Mouse (Mus musculus): ENCODE measurements around the gene Wnk2. TPM values are rescaled to one million over a fixed set of nuclear protein-coding genes. Genes with fewer than 3 reads are reported as not detected.
A peak's percentile ranks its signal among the peaks of the same experiment; 100 is the strongest.

The Wnk2 gene
- polyA plus RNA-seq, 1 experiment from 2014 or later = 0.36 TPM

GRCm38 (mm10) chr13:49028757-49029539 is 118.9 kb downstream of the Wnk2 start:
- Histone ChIP-seq H3K4me2 (replicated peaks; ENCODE audit: low read depth, low read length) (no peak overlapping the region), H3K4me1 (ENCODE audit: insufficient read depth, low read depth, low read length) (peaks cover 4% of the 10 kb centered on the region; the same call in 1 of the 2 replicates), H3K4me3 (ENCODE audit: low read depth, low read length) (no peak overlapping the region), H3K9me3 (ENCODE audit: low read length) (no peaks in the 10 kb centered on the region), H3K27me3 (replicated peaks; ENCODE audit: insufficient read depth, low read length) (no peaks in the 10 kb centered on the region), H3K27ac (ENCODE audit: low read length) (no peak overlapping the region), H3K36me3 (ENCODE audit: insufficient read depth, low read length) (no peaks in the 10 kb centered on the region), H3K9ac (replicated peaks; ENCODE audit: low read depth) (no peak overlapping the region)
- ATAC-seq = no peak
- TF ChIP-seq EP300 (IDR thresholded peaks at IDR 0.05) (no peak), CTCF (IDR thresholded peaks at IDR 0.05) (no peak)
- WGBS = 62% methylated on average over 8 of the region's 8 CpGs
- no peak for DNase-seq (ENCODE audit: low spot score)

GRCm38 (mm10) chr13:49027057-49027456 is 120.8 kb downstream of the Wnk2 start:
- H3K9me3 ChIP-seq (ENCODE audit: low read length) = no peaks in the 10 kb centered on the region
- no peak overlapping the region for H3K4me2 ChIP-seq (replicated peaks; ENCODE audit: low read depth, low read length)
- DNase-seq (ENCODE audit: low spot score) (no peak), ATAC-seq (no peak)
- no peak overlapping the region for H3K4me3 ChIP-seq (ENCODE audit: low read depth, low read length)
- H3K27me3 ChIP-seq (replicated peaks; ENCODE audit: insufficient read depth, low read length) = no peaks in the 10 kb centered on the region
- no peaks in the 10 kb centered on the region for H3K36me3 ChIP-seq (ENCODE audit: insufficient read depth, low read length)
- H3K27ac ChIP-seq (ENCODE audit: low read length) = no peak overlapping the region
- H3K4me1 ChIP-seq (ENCODE audit: insufficient read depth, low read depth, low read length) = peaks cover 4% of the 10 kb centered on the region; the same call in 1 of the 2 replicates
- 79% methylated on average over 8 of the region's 8 CpGs for WGBS
- TF ChIP-seq EP300 (IDR thresholded peaks at IDR 0.05) (no peak), CTCF (IDR thresholded peaks at IDR 0.05) (no peak)
- no peak overlapping the region for H3K9ac ChIP-seq (replicated peaks; ENCODE audit: low read depth)

DNA sequence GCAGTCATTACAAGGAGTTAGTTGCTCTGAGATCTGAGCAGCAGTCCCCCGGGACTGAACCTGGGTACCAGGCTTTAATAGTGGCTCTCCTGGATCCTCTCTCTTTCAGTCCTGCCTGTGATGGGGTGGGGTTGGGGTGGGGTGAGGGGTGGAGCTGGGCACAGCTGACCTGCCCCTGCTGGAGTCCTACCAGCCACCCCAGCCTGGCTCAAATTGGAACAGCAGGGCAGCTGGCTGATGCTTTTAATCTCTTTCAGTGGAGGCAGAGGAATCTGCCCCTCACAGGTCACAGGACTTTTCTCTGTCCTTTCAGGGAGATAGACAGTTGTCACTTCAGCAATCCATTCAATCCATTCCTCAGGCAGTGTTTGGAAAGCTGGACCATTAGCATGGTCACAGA is 122.3 kb downstream of the Wnk2 start:
- Histone ChIP-seq H3K4me2 (replicated peaks; ENCODE audit: low read depth, low read length) (no peak overlapping the region), H3K27me3 (replicated peaks; ENCODE audit: insufficient read depth, low read length) (no peaks in the 10 kb centered on the region), H3K4me1 (ENCODE audit: insufficient read depth, low read depth, low read length) (peaks cover 4% of the 10 kb centered on the region; the same call in 1 of the 2 replicates), H3K4me3 (ENCODE audit: low read depth, low read length) (no peak overlapping the region), H3K9ac (replicated peaks; ENCODE audit: low read depth) (no peak overlapping the region), H3K27ac (ENCODE audit: low read length) (no peak overlapping the region), H3K36me3 (ENCODE audit: insufficient read depth, low read length) (no peaks in the 10 kb centered on the region), H3K9me3 (ENCODE audit: low read length) (no peaks in the 10 kb centered on the region)
- 6% methylated on average over 1 of the region's 1 CpGs for WGBS
- no peak for TF ChIP-seq EP300 (IDR thresholded peaks at IDR 0.05)
- TF ChIP-seq CTCF (IDR thresholded peaks at IDR 0.05) = no peak
- ATAC-seq (no peak), DNase-seq (ENCODE audit: low spot score) (no peak)

DNA sequence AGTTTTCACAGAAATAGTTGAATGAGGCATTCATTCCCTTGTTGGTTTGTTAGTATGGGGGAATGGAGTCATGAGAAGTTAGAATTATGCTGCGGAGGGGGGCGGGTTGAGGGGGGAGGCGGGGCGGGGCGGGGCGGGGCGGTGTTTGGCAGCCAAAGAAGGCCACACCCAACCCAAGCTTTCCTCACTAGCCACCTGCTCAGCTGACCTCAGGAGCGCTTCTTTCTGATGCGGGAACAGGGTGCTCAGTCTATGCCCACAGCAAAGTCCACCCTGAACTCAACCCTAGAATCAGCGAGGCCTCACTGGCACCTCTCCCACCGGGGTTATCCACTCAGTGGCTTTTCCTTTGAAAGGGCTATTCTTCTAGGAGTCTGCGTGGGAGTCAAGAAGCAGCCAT is 123.1 kb downstream of the Wnk2 start:
- TF ChIP-seq EP300 (IDR thresholded peaks at IDR 0.05) = no peak
- no peak for TF ChIP-seq CTCF (IDR thresholded peaks at IDR 0.05)
- 7% methylated on average over 12 of the region's 12 CpGs for WGBS
- Histone ChIP-seq H3K9ac (replicated peaks; ENCODE audit: low read depth) (no peak overlapping the region), H3K27ac (ENCODE audit: low read length) (no peak overlapping the region), H3K9me3 (ENCODE audit: low read length) (no peaks in the 10 kb centered on the region), H3K4me1 (ENCODE audit: insufficient read depth, low read depth, low read length) (peaks cover 4% of the 10 kb centered on the region; the same call in 1 of the 2 replicates), H3K36me3 (ENCODE audit: insufficient read depth, low read length) (no peaks in the 10 kb centered on the region), H3K4me3 (ENCODE audit: low read depth, low read length) (no peak overlapping the region), H3K27me3 (replicated peaks; ENCODE audit: insufficient read depth, low read length) (no peaks in the 10 kb centered on the region), H3K4me2 (replicated peaks; ENCODE audit: low read depth, low read length) (0 out of 2 replicates have a peak overlapping the region, but pooled peaks have one; percentile 19)
- ATAC-seq = peak; percentile 37; the same call in 1 of the 2 replicates
- peak; percentile 44 for DNase-seq (ENCODE audit: low spot score)

DNA sequence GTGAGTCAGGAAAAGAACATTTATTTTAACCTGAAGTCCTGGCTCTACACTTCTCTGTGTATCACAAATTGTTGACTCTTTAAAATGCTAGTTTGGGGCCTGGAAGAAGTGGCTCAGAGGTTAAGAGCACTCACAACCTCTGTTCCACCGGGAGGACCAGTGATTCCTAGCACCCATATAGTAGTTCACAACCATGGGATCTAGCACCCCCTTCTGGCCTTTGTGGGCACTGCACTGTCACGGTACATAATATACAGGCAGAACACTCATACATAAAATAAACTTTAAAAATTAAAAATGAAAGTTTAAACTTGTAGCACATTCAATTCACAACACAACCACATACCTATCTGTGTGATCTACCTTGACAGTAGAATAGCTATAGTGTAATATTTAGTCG is 126.1 kb downstream of the Wnk2 start:
- Histone ChIP-seq H3K27ac (ENCODE audit: low read length) (no peak overlapping the region), H3K4me3 (ENCODE audit: low read depth, low read length) (no peak overlapping the region), H3K9ac (replicated peaks; ENCODE audit: low read depth) (no peak overlapping the region), H3K27me3 (replicated peaks; ENCODE audit: insufficient read depth, low read length) (no peaks in the 10 kb centered on the region), H3K4me2 (replicated peaks; ENCODE audit: low read depth, low read length) (no peak overlapping the region), H3K36me3 (ENCODE audit: insufficient read depth, low read length) (no peaks in the 10 kb centered on the region), H3K4me1 (ENCODE audit: insufficient read depth, low read depth, low read length) (peaks cover 4% of the 10 kb centered on the region; the same call in 1 of the 2 replicates), H3K9me3 (ENCODE audit: low read length) (no peaks in the 10 kb centered on the region)
- ATAC-seq (no peak), DNase-seq (ENCODE audit: low spot score) (no peak)
- TF ChIP-seq EP300 (IDR thresholded peaks at IDR 0.05) (no peak), CTCF (IDR thresholded peaks at IDR 0.05) (peak; percentile 65)
- 55% methylated on average over 3 of the region's 3 CpGs for WGBS

DNA sequence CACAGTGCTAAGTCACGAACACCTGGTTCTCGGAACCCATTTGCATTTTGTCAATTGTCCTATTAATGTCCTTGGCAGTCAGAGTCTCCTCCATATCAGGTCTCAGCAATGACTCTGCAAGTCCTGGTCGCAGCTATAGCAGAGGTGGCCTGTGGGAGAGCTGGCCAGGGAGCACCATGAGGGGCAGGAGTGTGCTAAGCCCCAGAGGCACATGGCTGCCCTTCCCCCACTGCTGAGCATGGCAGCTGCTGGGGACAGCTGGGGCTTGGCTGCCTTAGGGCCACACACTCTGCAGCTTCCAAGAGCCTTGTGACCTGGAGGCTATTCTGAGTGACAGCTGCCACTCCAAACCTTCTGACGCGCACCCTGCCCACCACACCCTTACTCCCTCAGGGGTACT is 127.7 kb downstream of the Wnk2 start:
- Histone ChIP-seq H3K4me3 (ENCODE audit: low read depth, low read length) (no peak overlapping the region), H3K9me3 (ENCODE audit: low read length) (no peaks in the 10 kb centered on the region), H3K9ac (replicated peaks; ENCODE audit: low read depth) (no peak overlapping the region), H3K36me3 (ENCODE audit: insufficient read depth, low read length) (no peaks in the 10 kb centered on the region), H3K4me1 (ENCODE audit: insufficient read depth, low read depth, low read length) (peaks cover 10% of the 10 kb centered on the region; the same call in 1 of the 2 replicates), H3K27me3 (replicated peaks; ENCODE audit: insufficient read depth, low read length) (no peaks in the 10 kb centered on the region), H3K27ac (ENCODE audit: low read length) (no peak overlapping the region), H3K4me2 (replicated peaks; ENCODE audit: low read depth, low read length) (no peak overlapping the region)
- WGBS = 52% methylated on average over 5 of the region's 5 CpGs
- DNase-seq (ENCODE audit: low spot score) (no peak), ATAC-seq (peak; percentile 40)
- no peak for TF ChIP-seq CTCF (IDR thresholded peaks at IDR 0.05)
- no peak for TF ChIP-seq EP300 (IDR thresholded peaks at IDR 0.05)

Measured in lung, postnatal 0 days (tissue).